Mouse (Mus musculus) cortical plate, adult 2 months (tissue): Measurements from ENCODE around the gene Olfr1443.

ENCODE experiments used
- CTCF ChIP-seq: fragments of 200-500 bp; IDR thresholded peaks from 2 replicates; pipeline ENCODE4 v1.5.1; 2011; ENCODE audit warnings: mild to moderate bottlenecking, control low read depth, low read length; ENCODE audit not compliant: insufficient read depth; ENCODE audit errors: extremely low read depth
- POLR2A ChIP-seq: fragments of 200-500 bp; IDR thresholded peaks from 2 replicates; pipeline ENCODE4 v1.6.1; 2011; ENCODE audit warnings: mild to moderate bottlenecking, low read length, control low read depth; ENCODE audit not compliant: insufficient read depth; ENCODE audit errors: extremely low read depth

GRCm38 (mm10) chr19:12725851-12726250 lies 47.9 kb downstream of the Olfr1443 start:
- TF ChIP-seq CTCF (no peak), POLR2A (no peak)
